Mouse (Mus musculus): ENCODE results near the gene Psme1. TPM values are rescaled to one million over a fixed set of nuclear protein-coding genes. Genes with fewer than 3 reads are reported as not detected.

Psme1 gene
- polyA plus RNA-seq, 1 experiment from 2014 or later = 139 TPM

GRCm38 (mm10) chr14:55579511-55580496 lies 1.9 kb downstream of the Psme1 start:
- Histone ChIP-seq H3K4me3 (ENCODE audit: low read depth, low read length) (no peak overlapping the region), H3K27me3 (ENCODE audit: insufficient read depth, low read length) (no peaks in the 10 kb centered on the region), H3K9me3 (ENCODE audit: low read depth, low read length) (no peaks in the 10 kb centered on the region), H3K4me1 (ENCODE audit: insufficient read depth) (0 out of 2 replicates have a peak, but pooled peaks cover 6% of the 10 kb centered on the region), H3K27ac (ENCODE audit: low read depth) (no peak overlapping the region; the same call in 1 of the 2 replicates), H3K4me2 (peak overlapping the region; percentile 78), H3K9ac (no peak overlapping the region), H3K36me3 (ENCODE audit: insufficient read depth) (peaks cover 16% of the 10 kb centered on the region)
- DNase-seq (no peak), ATAC-seq (ENCODE audit: insufficient read depth) (no peak)
- whole genome bisulfite sequencing = 87% methylated on average over 23 of the region's 23 CpGs
- peak; percentile 10; the same call in 1 of the 2 replicates for TF ChIP-seq CTCF (IDR thresholded peaks at IDR 0.05; ENCODE audit: low read depth)

DNA sequence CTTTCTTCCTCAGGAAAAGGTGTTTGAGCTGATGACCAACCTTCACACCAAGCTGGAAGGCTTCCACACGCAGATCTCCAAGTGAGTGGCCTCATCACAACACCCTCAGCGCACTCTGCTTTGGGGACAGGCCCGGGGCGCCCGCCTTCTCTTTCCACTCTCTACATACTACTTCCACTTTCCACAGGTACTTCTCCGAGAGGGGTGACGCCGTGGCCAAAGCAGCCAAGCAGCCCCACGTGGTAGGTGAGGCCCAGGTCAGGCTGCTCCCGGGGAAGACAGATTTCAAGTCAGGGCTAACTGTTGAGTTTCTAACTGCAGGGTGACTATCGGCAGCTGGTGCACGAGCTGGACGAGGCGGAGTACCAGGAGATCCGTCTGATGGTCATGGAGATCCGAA lies 2.8 kb downstream of the Psme1 start:
- no peak for DNase-seq
- ATAC-seq (ENCODE audit: insufficient read depth) = no peak
- no peak overlapping the region for H3K4me3 ChIP-seq (ENCODE audit: low read depth, low read length)
- no peak overlapping the region for H3K27ac ChIP-seq (ENCODE audit: low read depth)
- H3K36me3 ChIP-seq (ENCODE audit: insufficient read depth) = peaks cover 16% of the 10 kb centered on the region
- H3K9me3 ChIP-seq (ENCODE audit: low read depth, low read length) = no peaks in the 10 kb centered on the region
- WGBS = 95% methylated on average over 16 of the region's 16 CpGs
- H3K9ac ChIP-seq = no peak overlapping the region
- H3K4me2 ChIP-seq = no peak overlapping the region
- no peak for TF ChIP-seq CTCF (IDR thresholded peaks at IDR 0.05; ENCODE audit: low read depth)
- H3K4me1 ChIP-seq (ENCODE audit: insufficient read depth) = 0 out of 2 replicates have a peak, but pooled peaks cover 6% of the 10 kb centered on the region
- no peaks in the 10 kb centered on the region for H3K27me3 ChIP-seq (ENCODE audit: insufficient read depth, low read length)

- 75% methylated on average over 9 of the region's 9 CpGs for WGBS
- no peak overlapping the region for H3K27ac ChIP-seq (ENCODE audit: low read depth)
- no peaks in the 10 kb centered on the region for H3K27me3 ChIP-seq (ENCODE audit: insufficient read depth, low read length)
- 0 out of 2 replicates have a peak, but pooled peaks cover 6% of the 10 kb centered on the region for H3K4me1 ChIP-seq (ENCODE audit: insufficient read depth)
- no peak overlapping the region for H3K4me3 ChIP-seq (ENCODE audit: low read depth, low read length)
- peak; percentile 44 for TF ChIP-seq CTCF (IDR thresholded peaks at IDR 0.05; ENCODE audit: low read depth)
- ATAC-seq (ENCODE audit: insufficient read depth) = no peak
- H3K4me2 ChIP-seq = no peak overlapping the region
- DNase-seq = no peak
- peaks cover 18% of the 10 kb centered on the region for H3K36me3 ChIP-seq (ENCODE audit: insufficient read depth)
- no peaks in the 10 kb centered on the region for H3K9me3 ChIP-seq (ENCODE audit: low read depth, low read length)
- H3K9ac ChIP-seq = no peak overlapping the region
Observed at GRCm38 (mm10) chr14:55581981-55582681, 4.2 kb downstream of the Psme1 start.

- Histone ChIP-seq H3K27ac (ENCODE audit: low read depth) (no peak overlapping the region), H3K4me1 (ENCODE audit: insufficient read depth) (0 out of 2 replicates have a peak, but pooled peaks cover 6% of the 10 kb centered on the region), H3K36me3 (ENCODE audit: insufficient read depth) (peaks cover 28% of the 10 kb centered on the region), H3K4me2 (peak overlapping the region; percentile 81), H3K9ac (no peak overlapping the region), H3K27me3 (ENCODE audit: insufficient read depth, low read length) (no peaks in the 10 kb centered on the region), H3K9me3 (ENCODE audit: low read depth, low read length) (no peaks in the 10 kb centered on the region), H3K4me3 (ENCODE audit: low read depth, low read length) (peak overlapping the region; percentile 47)
- 32% methylated on average over 5 of the region's 5 CpGs for WGBS
- DNase-seq (no peak), ATAC-seq (ENCODE audit: insufficient read depth) (no peak)
- no peak for TF ChIP-seq CTCF (IDR thresholded peaks at IDR 0.05; ENCODE audit: low read depth)
Observed at GRCm38 (mm10) chr14:55584303-55584701, 6.4 kb downstream of the Psme1 start.

DNA sequence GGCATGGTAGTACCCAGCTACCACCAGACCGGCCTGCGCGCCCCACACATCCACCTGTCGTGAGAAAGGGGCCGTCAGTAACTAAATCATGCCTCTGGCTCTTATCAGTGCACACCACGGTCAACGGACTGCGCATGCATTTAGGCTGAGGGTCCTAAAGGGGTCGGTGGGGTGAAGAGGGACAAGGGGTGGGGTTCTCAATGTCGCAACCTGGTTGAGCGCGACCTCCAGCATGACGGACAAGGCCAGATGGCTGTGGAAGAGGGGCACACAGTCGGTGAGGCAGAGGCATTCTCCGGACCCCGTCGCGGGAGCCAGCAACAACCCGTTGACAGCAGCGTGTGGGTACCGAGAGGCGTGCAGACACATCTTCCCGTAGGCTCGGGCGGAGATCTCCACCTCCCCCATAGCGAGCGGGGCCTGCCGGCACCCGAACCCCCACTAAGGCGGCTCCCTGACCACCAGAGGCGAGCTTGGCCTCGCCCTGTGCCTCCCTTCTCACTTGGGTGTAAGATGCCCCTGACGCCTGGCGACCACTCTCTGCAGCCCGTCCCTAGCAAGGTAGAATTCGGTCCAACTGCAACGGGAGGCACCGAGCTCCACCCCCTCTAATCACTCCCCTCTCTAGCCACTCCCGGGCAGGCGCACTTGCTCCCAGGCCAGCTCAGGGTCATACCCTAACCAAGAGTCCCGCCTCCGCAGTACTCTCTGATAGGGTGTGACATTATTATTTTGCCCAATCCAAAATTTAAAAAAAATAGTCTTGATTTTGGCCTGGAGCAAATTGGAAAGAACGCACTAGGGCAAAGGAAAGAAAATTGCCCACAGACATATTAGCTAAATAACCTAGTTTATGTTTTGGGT lies 7.0 kb downstream of the Psme1 start, which contains the start of gene Emc9:
TSS of gene Emc9 (minus strand) at position 601 of the 864 bp plus-strand sequence.
- Histone ChIP-seq H3K9ac (peak within 1 kb of the TSS; percentile 56), H3K27ac (ENCODE audit: low read depth) (peak within 1 kb of the TSS; percentile 24; the same call in 1 of the 2 replicates), H3K36me3 (ENCODE audit: insufficient read depth) (peaks cover 27% of the 10 kb centered on the region), H3K4me3 (ENCODE audit: low read depth, low read length) (peak within 1 kb of the TSS; percentile 47), H3K4me1 (ENCODE audit: insufficient read depth) (0 out of 2 replicates have a peak, but pooled peaks cover 6% of the 10 kb centered on the region), H3K9me3 (ENCODE audit: low read depth, low read length) (no peaks in the 10 kb centered on the region), H3K4me2 (peak within 1 kb of the TSS; percentile 81), H3K27me3 (ENCODE audit: insufficient read depth, low read length) (no peaks in the 10 kb centered on the region)
- DNase-seq (peak; percentile 48), ATAC-seq (ENCODE audit: insufficient read depth) (peak; percentile 72)
- WGBS = 3% methylated on average over 43 of the region's 43 CpGs
- no peak for TF ChIP-seq CTCF (IDR thresholded peaks at IDR 0.05; ENCODE audit: low read depth)

- WGBS = 47% methylated on average over 6 of the region's 6 CpGs
- Histone ChIP-seq H3K27ac (ENCODE audit: low read depth) (peak overlapping the region; percentile 24; the same call in 1 of the 2 replicates), H3K9ac (no peak overlapping the region), H3K36me3 (ENCODE audit: insufficient read depth) (peaks cover 21% of the 10 kb centered on the region), H3K4me2 (peak overlapping the region; percentile 81), H3K4me1 (ENCODE audit: insufficient read depth) (0 out of 2 replicates have a peak, but pooled peaks cover 6% of the 10 kb centered on the region), H3K9me3 (ENCODE audit: low read depth, low read length) (no peaks in the 10 kb centered on the region), H3K27me3 (ENCODE audit: insufficient read depth, low read length) (no peaks in the 10 kb centered on the region), H3K4me3 (ENCODE audit: low read depth, low read length) (no peak overlapping the region; the same call in 1 of the 2 replicates)
- no peak for DNase-seq
- no peak for ATAC-seq (ENCODE audit: insufficient read depth)
- TF ChIP-seq CTCF (IDR thresholded peaks at IDR 0.05; ENCODE audit: low read depth) = no peak
Observed at GRCm38 (mm10) chr14:55585566-55585960, 7.6 kb downstream of the Psme1 start.
